Mouse (Mus musculus): Measurements from ENCODE around the gene Ephb3.
A peak's percentile ranks its signal among the peaks of the same experiment; 100 is the strongest.

Gene Ephb3

DNA sequence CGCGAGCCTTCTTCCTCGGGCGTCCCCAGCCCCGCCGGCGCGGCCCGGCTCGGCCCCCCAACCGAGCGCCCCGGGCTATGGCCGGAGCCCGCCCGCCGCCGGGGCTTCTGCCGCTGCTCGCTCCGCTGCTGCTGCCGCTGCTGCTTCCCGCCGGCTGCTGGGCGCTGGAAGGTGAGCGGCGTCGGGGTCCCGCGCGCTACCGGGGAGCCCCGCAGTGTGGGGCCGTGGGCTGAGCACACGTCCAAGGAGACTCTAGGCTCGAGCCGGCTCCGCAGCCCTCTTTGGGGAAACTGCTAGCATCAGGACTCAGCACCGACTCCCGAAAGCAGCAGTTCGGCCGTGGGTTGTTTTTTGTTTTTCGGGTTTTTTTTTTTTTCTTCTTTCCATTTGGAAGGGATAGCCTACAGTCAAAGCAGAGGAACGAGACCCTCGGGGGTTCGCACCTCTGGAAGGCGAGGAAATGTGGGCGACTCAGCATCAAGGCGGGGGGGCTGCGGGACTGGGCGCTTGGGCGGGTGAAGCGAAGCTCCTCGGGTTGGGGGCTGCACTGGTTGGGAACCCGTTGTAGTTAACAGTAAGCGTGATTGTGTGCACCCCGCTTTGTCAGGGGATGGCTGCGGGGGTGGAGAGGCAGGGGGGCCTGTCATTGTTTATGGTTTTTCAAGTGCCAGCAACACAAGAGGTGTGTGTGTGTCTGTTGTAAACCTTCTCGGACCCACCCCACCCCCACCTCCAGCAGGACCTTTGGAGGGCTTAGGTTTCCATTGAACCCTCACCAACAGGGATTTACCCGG lies 735 bp downstream of the Ephb3 start:
- DNase-seq (ENCODE audit: low spot score): peak; percentile 56

- DNase-seq (ENCODE audit: low spot score): no peak
These were observed 3.5 kb downstream of the Ephb3 start for GRCm38 (mm10) chr16:21208001-21208565.

- DNase-seq (ENCODE audit: low spot score): no peak
These were observed 4.7 kb downstream of the Ephb3 start for GRCm38 (mm10) chr16:21209290-21209689.

DNA sequence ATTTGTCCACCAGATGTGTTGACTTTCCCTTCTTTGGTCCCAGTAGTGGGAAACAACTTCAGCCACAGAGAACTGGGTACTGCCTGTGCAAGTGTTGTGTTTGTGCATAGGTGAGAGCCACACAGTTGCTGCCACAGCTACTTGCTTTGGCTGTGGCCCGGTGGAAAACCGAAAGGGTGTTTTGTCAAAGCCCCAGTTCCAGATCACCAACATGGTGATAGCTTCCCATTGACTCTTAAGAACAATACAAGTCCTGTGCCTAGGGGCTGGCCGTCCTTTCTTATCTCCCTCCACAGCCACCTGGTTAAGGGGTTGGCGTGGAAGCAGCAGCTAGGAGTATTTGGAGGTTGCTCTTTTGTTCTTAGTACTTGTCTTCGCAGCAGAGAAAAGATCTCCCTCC lies 5.6 kb downstream of the Ephb3 start:
- no peak for DNase-seq (ENCODE audit: low spot score)

DNA sequence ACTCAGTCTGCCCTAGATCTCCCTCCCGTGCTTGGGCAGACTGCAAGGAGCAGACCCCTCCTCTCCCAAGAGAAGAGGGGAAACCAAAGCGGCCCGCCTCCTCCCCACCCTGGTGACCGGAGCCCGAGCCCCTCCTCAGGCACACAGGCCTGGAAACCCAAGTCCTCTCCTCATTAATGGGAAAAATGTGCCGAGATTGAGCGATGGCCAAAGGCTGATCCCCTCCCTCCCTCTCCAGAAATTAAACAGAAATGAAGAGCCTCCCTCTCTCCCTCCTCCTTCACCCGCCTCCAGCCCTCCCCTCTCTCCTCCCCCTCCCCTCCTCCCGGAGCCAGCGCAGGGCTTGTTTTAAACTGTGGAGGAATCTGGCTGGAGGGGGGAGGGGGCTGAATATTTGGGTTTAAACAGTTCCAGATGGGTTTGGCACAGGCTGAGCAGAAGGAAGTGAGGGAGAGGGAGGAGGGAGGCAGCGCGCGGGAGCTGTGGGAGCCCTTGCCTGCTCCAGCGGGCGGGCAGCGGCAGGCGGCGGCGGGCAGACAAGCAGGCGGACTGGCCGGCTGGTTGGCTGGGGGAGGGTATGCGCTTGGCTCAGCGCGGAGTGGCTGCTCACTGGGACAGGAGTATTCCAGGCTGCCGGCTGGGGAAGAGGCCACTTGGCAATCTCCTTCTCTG lies 6.2 kb downstream of the Ephb3 start:
- DNase-seq (ENCODE audit: low spot score): peak; percentile 82

- DNase-seq (ENCODE audit: low spot score): no peak
These were observed 6.9 kb downstream of the Ephb3 start for GRCm38 (mm10) chr16:21211501-21211900.

DNA sequence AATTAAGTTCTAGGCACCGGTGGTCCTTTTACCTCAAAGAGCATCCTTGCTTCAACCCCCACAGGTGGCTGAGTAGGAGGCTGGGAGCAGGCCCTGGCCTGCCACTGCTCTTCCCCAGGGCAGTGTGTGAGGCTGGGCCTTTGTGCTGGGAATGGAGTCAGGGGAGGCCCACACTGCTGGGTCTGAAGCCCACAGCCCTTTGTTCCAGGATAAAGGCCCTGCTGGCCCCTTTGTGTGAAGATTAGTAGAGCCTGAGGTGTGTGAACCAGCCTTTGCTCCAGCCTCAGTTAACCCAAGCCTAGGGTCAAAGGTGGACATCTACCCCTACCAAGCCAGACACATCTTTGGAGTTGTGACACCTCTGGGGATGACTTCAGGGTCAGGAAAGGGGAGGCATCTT lies 7.8 kb downstream of the Ephb3 start:
- DNase-seq (ENCODE audit: low spot score): peak; percentile 38

GRCm38 (mm10) chr16:21213939-21214338 lies 9.4 kb downstream of the Ephb3 start:
- no peak for DNase-seq (ENCODE audit: low spot score)

DNA sequence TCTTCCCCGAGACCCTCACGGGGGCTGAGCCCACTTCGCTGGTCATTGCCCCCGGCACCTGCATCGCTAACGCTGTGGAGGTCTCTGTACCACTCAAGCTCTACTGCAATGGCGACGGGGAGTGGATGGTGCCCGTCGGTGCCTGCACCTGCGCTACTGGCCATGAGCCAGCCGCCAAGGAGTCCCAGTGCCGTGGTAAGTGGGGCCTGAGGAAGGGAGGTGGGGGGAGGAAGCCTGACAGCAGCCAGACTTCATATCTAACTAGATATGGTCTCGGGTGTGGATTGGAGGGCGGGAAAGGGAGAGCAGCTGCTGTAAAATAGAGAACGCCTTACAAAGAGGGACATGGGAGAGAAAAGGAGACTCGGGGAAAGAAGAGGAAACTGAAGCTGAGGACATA lies 10.2 kb downstream of the Ephb3 start:
- no peak for DNase-seq (ENCODE audit: low spot score)

DNA sequence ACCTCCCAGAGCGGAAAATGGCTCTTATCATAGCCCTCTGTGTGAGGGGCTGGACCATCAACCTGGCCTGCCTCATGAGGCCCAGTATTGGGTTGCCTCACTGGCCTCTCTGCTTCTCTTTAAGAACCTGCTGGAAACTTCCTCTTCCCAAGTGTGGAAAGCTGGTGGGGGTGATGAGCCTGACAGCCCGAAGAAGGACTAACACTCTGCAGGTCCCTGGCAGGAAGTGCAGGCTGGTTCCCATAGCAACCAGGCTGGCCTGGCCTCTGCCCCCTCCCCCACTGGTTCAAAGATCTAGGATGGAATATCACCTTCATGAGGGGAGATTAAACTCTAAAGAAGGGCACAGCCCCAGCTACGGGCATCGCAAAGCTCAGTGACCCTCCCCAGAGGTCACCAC lies 11.5 kb downstream of the Ephb3 start:
- peak; percentile 55 for DNase-seq (ENCODE audit: low spot score)

- DNase-seq (ENCODE audit: low spot score): no peak
These were observed 12.7 kb downstream of the Ephb3 start for GRCm38 (mm10) chr16:21217233-21217632.

DNA sequence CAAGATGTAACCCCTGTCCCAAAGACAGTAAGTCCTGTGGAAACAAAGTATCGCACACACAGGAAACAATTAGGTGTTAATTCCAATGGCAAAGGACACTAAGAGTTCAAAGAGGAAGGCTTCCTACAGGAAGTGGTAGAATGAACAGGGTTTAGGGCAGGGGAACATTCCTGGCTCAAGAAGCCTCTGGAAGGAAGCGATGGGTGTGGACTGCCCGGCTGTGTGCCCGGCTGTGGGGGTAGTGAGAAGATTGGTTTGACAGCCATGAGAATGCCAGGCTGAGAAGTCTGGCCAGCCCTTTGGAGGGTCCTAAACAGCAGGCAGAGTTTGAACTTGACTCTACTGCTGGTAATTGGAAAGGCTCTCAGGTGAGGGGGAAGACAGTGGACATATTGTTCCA lies 15.1 kb downstream of the Ephb3 start:
- no peak for DNase-seq (ENCODE audit: low spot score)

- DNase-seq (ENCODE audit: low spot score): no peak
These were observed 18.5 kb downstream of the Ephb3 start for GRCm38 (mm10) chr16:21223038-21223437.

DNA sequence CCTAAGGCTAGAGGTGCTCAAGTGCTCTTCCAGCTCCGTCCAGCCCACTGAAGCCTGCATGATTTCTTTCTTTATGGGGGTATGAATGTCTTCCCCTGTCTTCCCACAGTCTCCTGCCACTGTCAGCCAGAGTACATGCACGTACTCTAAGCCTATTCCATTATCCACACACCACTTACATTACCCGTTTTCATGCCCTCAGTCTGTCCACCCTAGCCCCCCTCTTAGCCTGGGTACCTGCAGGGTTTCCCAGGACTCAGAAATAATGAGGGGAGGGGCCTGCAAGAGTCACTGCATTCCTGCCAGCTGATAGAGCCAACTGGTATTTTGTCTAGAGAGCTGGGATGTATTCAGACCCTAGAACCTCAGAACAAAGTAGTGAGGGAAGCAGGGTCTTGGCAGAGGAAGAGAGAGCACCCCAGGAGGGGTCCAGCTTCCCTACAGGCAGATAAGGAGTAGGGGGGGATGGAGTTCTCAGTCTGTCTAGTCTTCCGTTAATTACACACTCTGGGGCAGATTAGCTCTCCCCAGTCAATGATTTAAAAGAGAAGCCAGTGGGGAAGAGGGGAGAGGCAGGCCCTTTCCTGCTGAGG lies 20.2 kb downstream of the Ephb3 start:
- DNase-seq (ENCODE audit: low spot score): no peak

DNA sequence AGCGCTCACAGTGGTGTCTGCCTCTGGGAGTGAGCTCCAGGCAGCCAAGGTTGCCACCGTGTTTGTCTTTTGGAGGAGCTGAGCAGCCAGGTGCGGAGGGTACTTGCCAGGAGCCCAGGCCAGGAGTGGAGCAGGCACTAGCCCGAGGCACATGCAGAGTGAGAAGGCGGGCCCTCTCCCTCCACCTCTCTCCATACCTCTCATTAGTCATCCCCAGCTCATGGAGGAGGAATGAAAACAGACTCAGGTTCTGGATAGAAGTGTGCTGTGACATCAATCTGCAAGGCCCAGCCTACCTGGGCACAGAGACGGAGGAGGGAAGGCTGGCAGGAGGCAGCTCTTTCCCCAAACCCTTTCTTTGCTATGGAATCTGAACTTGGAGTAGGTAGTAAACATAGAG lies 22.1 kb downstream of the Ephb3 start:
- DNase-seq (ENCODE audit: low spot score): no peak

GRCm38 (mm10) chr16:21235135-21235534 lies 30.6 kb downstream of the Ephb3 start:
- DNase-seq (ENCODE audit: low spot score): no peak

GRCm38 (mm10) chr16:21238722-21239121 lies 34.2 kb downstream of the Ephb3 start:
- DNase-seq (ENCODE audit: low spot score): no peak

DNA sequence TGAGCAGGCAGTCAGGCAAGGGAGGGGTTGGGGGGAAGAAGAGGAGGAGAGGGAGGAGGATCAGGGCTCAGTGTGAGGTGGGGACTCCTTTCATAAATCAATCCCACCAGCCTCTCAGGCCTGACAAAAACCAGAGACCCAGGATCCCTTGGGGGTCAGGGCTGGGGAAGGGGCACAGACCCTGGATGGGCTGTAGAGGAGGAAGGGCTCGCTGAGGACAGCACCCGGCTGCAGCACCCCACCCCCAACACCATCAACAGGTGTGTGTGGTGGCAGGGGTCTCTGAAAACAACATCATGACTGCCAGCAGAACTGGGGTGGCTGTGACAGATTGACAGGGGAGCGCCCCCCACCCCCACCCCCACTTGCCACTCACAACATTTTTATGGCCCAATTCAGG lies 36.0 kb downstream of the Ephb3 start:
- DNase-seq (ENCODE audit: low spot score): no peak

DNA sequence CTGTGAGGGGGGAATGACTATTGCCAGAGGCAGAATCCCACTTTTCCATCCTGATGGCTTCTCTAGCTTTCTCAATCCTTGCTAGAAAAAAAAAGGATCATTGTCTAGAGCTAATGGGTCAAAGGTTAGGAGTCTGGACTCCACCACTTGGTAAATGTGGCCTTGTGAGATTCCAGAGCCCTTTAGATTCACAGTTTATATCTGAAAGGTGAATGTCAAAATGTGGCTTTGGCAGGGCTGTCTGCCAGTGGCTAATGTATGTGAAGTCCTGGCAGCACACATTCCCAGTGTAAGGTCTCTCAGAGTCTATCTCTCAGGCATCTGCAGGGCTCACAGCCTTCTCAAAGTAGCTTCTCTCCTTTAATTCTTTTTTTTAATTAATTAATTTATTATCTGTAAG lies 36.5 kb downstream of the Ephb3 start:
- no peak for DNase-seq (ENCODE audit: low spot score)

- no peak for DNase-seq (ENCODE audit: low spot score)
These were observed 38.4 kb downstream of the Ephb3 start for GRCm38 (mm10) chr16:21242946-21243345.

DNA sequence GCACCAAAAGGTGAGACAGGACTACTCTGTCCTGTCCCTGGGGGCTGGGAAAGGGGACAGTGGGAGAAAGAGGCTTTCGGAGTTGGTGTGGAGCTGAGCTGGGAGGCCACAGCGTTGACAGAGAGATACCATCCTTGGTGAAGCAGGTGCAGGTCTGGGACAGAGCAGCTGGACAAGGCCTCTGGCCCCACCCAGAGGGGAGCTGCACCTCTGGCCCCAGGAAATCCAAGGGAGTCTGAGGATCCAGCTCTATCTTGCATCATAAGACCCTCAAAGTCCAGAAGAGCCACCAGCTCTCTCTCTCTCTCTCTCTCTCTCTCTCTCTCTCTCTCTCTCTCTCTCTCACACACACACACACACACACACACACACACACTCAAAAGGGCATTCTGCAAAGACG lies 40.2 kb downstream of the Ephb3 start:
- DNase-seq (ENCODE audit: low spot score): no peak

DNA sequence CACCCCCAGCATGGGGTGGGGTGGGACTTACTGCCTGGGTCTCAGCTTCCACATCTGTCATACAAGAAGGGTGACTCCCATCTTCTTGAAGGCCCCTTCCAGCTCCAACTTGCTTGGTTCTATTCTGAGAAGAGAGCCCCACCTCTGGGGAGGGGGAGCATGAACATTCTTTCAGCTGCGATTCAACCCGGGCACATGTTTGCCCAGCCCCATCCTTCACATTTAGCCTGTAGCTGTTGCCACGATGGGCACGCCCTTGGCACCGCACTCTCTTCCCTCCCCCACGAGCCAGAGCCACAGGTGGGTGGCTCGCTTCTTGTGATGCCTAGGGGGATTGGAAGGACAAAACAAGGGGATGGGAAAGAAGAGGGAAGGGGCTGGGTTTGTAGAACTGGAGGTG lies 40.8 kb downstream of the Ephb3 start:
- no peak for DNase-seq (ENCODE audit: low spot score)

DNA sequence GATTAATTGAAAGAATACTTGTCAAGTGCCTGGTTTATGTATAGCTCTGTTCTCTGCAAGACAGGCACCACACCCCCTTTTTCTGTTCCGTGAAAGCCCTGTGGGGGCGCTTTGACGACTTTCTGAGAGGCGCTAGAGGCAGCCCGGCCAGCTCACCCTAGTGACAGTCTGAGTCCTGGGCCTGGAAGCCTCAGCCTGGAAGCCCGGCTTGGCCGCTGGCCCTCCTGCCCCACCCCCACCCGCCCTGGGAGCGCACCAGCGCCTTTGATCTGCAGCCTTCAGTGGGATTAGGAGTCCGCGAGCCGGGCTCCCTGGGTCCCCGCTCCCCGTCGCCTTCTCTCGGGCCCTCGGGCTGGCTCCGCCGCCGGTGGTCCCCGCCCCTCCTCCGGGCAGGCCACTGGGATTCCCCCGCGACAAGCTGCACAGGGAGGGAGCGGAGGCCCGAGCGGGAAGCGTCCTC lies 41.4 kb downstream of the Ephb3 start:
- peak; percentile 92 for DNase-seq (ENCODE audit: low spot score)
